In the genomic region with DNA sequence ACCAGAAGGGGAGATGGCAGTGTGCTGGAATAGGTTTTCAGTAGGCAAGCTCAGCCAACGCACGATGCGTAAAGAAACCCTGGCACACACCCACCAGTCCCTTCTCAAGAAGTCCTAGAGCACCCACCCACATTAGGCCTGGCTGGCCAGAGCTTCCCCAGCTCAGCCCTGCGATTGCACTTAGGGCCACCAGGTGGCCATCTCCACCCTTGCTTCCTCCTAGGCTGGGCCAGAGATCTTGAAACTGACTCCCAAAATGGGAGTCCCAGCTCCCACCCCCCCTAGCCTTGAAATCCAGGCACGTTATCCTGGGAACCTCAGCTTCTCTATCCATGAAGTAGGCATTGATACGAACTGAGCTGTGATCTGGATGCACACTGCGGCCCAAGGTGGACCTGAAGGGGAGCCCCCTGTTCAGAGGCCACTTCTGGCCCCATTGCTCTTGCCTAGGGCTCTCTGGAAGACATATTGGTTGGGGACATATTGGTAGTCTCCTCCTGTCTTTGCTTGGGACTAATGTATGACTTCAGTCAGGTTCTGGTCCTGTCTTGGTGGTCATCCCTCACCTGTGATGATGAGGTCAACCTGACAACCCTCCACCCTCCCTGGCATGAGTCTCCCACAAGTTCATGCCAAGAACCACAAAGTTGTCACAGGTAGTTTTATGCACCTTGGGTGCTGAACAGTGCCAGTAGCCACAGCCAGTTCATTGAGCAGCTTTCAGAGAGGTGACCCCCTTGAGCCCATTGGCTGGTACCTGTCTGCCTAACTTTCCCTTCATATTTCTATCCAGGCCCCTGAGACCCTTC, we compare ENCODE assay signal across 10 mouse cellular contexts. TPM values are rescaled to one million over a fixed set of nuclear protein-coding genes. Genes with fewer than 3 reads are reported as not detected.
DNase-seq lines count a peak whose midpoint lies in the region; ATAC-seq and TF ChIP-seq lines count a peak whose summit lies in the region.
"Had no signal": no experiment of that assay in that cellular context is flagged by ENCODE, and none has a peak within 500 bp of the region (broad histone marks: within the 10 kb centered on the region; RNA-seq: fewer than 3 reads in every experiment).

No protein-coding gene starts in this region.

- H3K4me1 ChIP-seq in forebrain, embryonic 11.5 days (replicated peaks; ENCODE audit: control insufficient read depth, insufficient read depth, low read length): no peaks in the 10 kb centered on the region
- peaks cover 3% of the 10 kb centered on the region for H3K4me1 ChIP-seq in forebrain, embryonic 10.5 days
- no peaks in the 10 kb centered on the region for H3K4me1 ChIP-seq in cerebellum, adult 2 months (ENCODE audit: control insufficient read depth, insufficient read depth, low read length)
- H3K4me1 ChIP-seq: heart, embryonic 15.5 days; neural tube, embryonic 12.5 days had no signal

- TF ChIP-seq POLR2A in cerebellum, adult 2 months (IDR thresholded peaks at IDR 0.05; ENCODE audit: borderline replicate concordance, insufficient read depth, low read length): no peak

- no peaks in the 10 kb centered on the region for H3K9me3 ChIP-seq in forebrain, embryonic 11.5 days (ENCODE audit: control insufficient read depth, low read length)
- H3K9me3 ChIP-seq in forebrain, embryonic 10.5 days: no peaks in the 10 kb centered on the region
- H3K9me3 ChIP-seq: heart, embryonic 15.5 days; neural tube, embryonic 12.5 days had no signal

- peak; percentile 94 for TF ChIP-seq CTCF in cerebellum, adult 2 months (IDR thresholded peaks at IDR 0.05; ENCODE audit: borderline replicate concordance, insufficient read depth, low read depth, low read length)

- H3K27ac ChIP-seq in forebrain, embryonic 11.5 days (ENCODE audit: low read depth, low read length): no peak overlapping the region
- H3K27ac ChIP-seq in forebrain, embryonic 10.5 days: no peak overlapping the region
- H3K27ac ChIP-seq in cerebellum, adult 2 months (ENCODE audit: insufficient read depth, low read length): no peak overlapping the region
- H3K27ac ChIP-seq: heart, embryonic 15.5 days; neural tube, embryonic 12.5 days had no signal

- H3K27me3 ChIP-seq in forebrain, embryonic 11.5 days (ENCODE audit: control insufficient read depth, insufficient read depth, low read length): no peaks in the 10 kb centered on the region
- H3K27me3 ChIP-seq in forebrain, embryonic 10.5 days (ENCODE audit: poor library complexity, severe bottlenecking): peaks cover 8% of the 10 kb centered on the region
- no peaks in the 10 kb centered on the region for H3K27me3 ChIP-seq in cerebellum, adult 2 months (ENCODE audit: control insufficient read depth, insufficient read depth, low read length)
- H3K27me3 ChIP-seq: heart, embryonic 15.5 days; neural tube, embryonic 12.5 days had no signal

- H3K4me3 ChIP-seq in forebrain, embryonic 11.5 days (ENCODE audit: low read depth, low read length): no peak overlapping the region
- no peak overlapping the region for H3K4me3 ChIP-seq in forebrain, embryonic 10.5 days
- no peak overlapping the region for H3K4me3 ChIP-seq in cerebellum, adult 2 months (replicated peaks; ENCODE audit: insufficient read depth, low read depth, low read length)
- H3K4me3 ChIP-seq: heart, embryonic 15.5 days; neural tube, embryonic 12.5 days had no signal

- no peaks in the 10 kb centered on the region for H3K36me3 ChIP-seq in forebrain, embryonic 11.5 days (ENCODE audit: control insufficient read depth, insufficient read depth, low read length)
- H3K36me3 ChIP-seq in forebrain, embryonic 10.5 days (replicated peaks): no peaks in the 10 kb centered on the region
- H3K36me3 ChIP-seq: heart, embryonic 15.5 days; neural tube, embryonic 12.5 days had no signal

- H3K9ac ChIP-seq in forebrain, embryonic 11.5 days (ENCODE audit: low read length): no peak overlapping the region
- H3K9ac ChIP-seq: heart, embryonic 15.5 days; neural tube, embryonic 12.5 days had no signal

- peak; percentile 64 for DNase-seq in forebrain, embryonic 11.5 days (ENCODE audit: low spot score)
- no peak for DNase-seq in forebrain, embryonic 10.5 days (ENCODE audit: extremely low spot score, low spot score)
- peak; percentile 63 to 67 for DNase-seq in right cerebral cortex, adult 2 months (ENCODE audit: low spot score in 2 of 2)
- DNase-seq in right cerebral cortex, postnatal 4 days: no peak
- DNase-seq in cerebellum, adult 2 months: peak; percentile 52 to 61
- DNase-seq in heart, adult 8-10 months (ENCODE audit: low spot score): peak; percentile 33
- DNase-seq in left cerebral cortex, postnatal 25 days (ENCODE audit: low spot score in 2 of 2): peak; percentile 47 to 69
- peak; percentile 40 to 44 for DNase-seq in right cerebral cortex, postnatal 10 days (ENCODE audit: low spot score in 2 of 2)

- intact Hi-C loops in left cerebral cortex, postnatal 25 days (cut with DNase I): loop anchor here (1.0 kb wide), 1 partner anchor 48 kb away; no protein-coding TSS in a partner anchor

- H3K4me2 ChIP-seq in forebrain, embryonic 11.5 days (ENCODE audit: low read depth, low read length, severe bottlenecking): no peak overlapping the region
- H3K4me2 ChIP-seq: heart, embryonic 15.5 days; neural tube, embryonic 12.5 days had no signal

- 53% methylated on average over 7 of the region's 7 CpGs for WGBS in forebrain, embryonic 11.5 days
- 59% methylated on average over 7 of the region's 7 CpGs for WGBS in forebrain, embryonic 10.5 days
- WGBS in cerebellum, adult 2 months: 37% methylated on average over 7 of the region's 7 CpGs

- no peak for ATAC-seq in forebrain, embryonic 11.5 days (replicated peaks; ENCODE audit: low FRiP score)

RNA-seq across cellular contexts. Expression of a gene that starts 13.1 kb away (rescaled TPM):
- polyA plus RNA-seq in forebrain, embryonic 11.5 days (2014; fragmentation: Nextera tagmentation; extraction: Ambion mirVana): 5.6 and 5.9 TPM in 2 replicates
- 9.0 and 9.8 TPM in 2 replicates for polyA plus RNA-seq in forebrain, embryonic 10.5 days (2016; fragmentation: Nextera tagmentation; extraction: Ambion mirVana)
- polyA plus RNA-seq in cerebellum, adult 2 months (2012; rRNA removed): 4.9 and 5.4 TPM in 2 replicates
- total RNA-seq in heart, adult 8-10 months (2022): 10 to 100 TPM in 3 of 4 experiments, 1 to 10 TPM in 1; 8.5 to 12.2 (median 11.5) TPM
- total RNA-seq in left cerebral cortex, postnatal 25 days (2021): 1 to 10 TPM; 5.1 to 6.7 TPM

RNA-seq across cellular contexts. Expression of a gene that starts 17.7 kb away (rescaled TPM):
- 0.65 and 0.92 TPM in 2 replicates for polyA plus RNA-seq in forebrain, embryonic 11.5 days (2014; fragmentation: Nextera tagmentation; extraction: Ambion mirVana)
- polyA plus RNA-seq in forebrain, embryonic 10.5 days (2016; fragmentation: Nextera tagmentation; extraction: Ambion mirVana): 1.5 and 1.9 TPM in 2 replicates
- polyA plus RNA-seq in cerebellum, adult 2 months (2012; rRNA removed): 0.08 and 0.11 TPM in 2 replicates
- total RNA-seq in heart, adult 8-10 months (2022): under 1 TPM; 0.19 to 0.41 (median 0.28) TPM
- not detected for total RNA-seq in left cerebral cortex, postnatal 25 days (2021)

RNA-seq across cellular contexts. Expression of a gene that starts 54.4 kb away (rescaled TPM):
- not detected in 2 replicates for polyA plus RNA-seq in forebrain, embryonic 11.5 days (2014; fragmentation: Nextera tagmentation; extraction: Ambion mirVana)
- 0.07 and 0.12 TPM in 2 replicates for polyA plus RNA-seq in forebrain, embryonic 10.5 days (2016; fragmentation: Nextera tagmentation; extraction: Ambion mirVana)
- 0.05 and 0.07 TPM in 2 replicates for polyA plus RNA-seq in cerebellum, adult 2 months (2012; rRNA removed)
- not detected for total RNA-seq in heart, adult 8-10 months (2022)
- under 1 TPM; 0.21 to 0.23 TPM for total RNA-seq in left cerebral cortex, postnatal 25 days (2021)
- polyA plus RNA-seq: heart, embryonic 15.5 days; neural tube, embryonic 12.5 days had no signal

Comparison
In these comparisons a context has a peak if more than half of its experiments do, and no peak if none do; other contexts are left out.
1. DNase-seq: peak in forebrain, embryonic 11.5 days (single experiment), right cerebral cortex, adult 2 months (2 of 2), cerebellum, adult 2 months (2 of 2), heart, adult 8-10 months (single experiment), left cerebral cortex, postnatal 25 days (2 of 2) and right cerebral cortex, postnatal 10 days (2 of 2); none in forebrain, embryonic 10.5 days (single experiment) and right cerebral cortex, postnatal 4 days (single experiment).